Mouse (Mus musculus) ES-E14 (cell line): Measurements from ENCODE around the gene Ddx21. TPM values are rescaled to one million over a fixed set of nuclear protein-coding genes. Genes with fewer than 3 reads are reported as not detected.

Experiments used
- DNase-seq: peaks from one replicate; pipeline ENCODE4 v3.0.0-alpha.2; 2013; ENCODE audit warnings: low read depth, low spot score
- H3K27ac ChIP-seq: 2 replicates; pipeline ENCODE4 v1.5.1; 2012; ENCODE audit warnings: low read depth, mild to moderate bottlenecking, low read length, moderate library complexity, mixed read lengths; ENCODE audit not compliant: poor library complexity, insufficient read depth, severe bottlenecking
- H3K36me3 ChIP-seq: 2 replicates; pipeline ENCODE4 v1.6.1; 2012; ENCODE audit warnings: mild to moderate bottlenecking, low read length, moderate library complexity, mixed read lengths; ENCODE audit not compliant: control insufficient read depth, poor library complexity, insufficient read depth, severe bottlenecking
- H3K4me1 ChIP-seq, 2 experiments: fragments of 150-350 bp in 1 of 2; sonication (generic) in 1 of 2; 2 replicates each; pipeline ENCODE4 v1.6.1; 2012; ENCODE audit warnings: low read length in 2 of 2, mild to moderate bottlenecking in 1 of 2, mixed read lengths in 1 of 2; ENCODE audit not compliant: control insufficient read depth in 2 of 2, insufficient read depth in 2 of 2, poor library complexity in 1 of 2
- H3K4me3 ChIP-seq, 2 experiments: fragments of 150-350 bp in 1 of 2; sonication (generic) in 1 of 2; 2 replicates each; pipeline ENCODE4 v1.5.1; 2012; ENCODE audit warnings: low read length in 2 of 2, low read depth in 1 of 2, mild to moderate bottlenecking in 1 of 2, mixed read lengths in 1 of 2; ENCODE audit not compliant: insufficient read depth in 1 of 2, poor library complexity in 1 of 2, severe bottlenecking in 1 of 2
- H3K9ac ChIP-seq: 2 replicates; pipeline ENCODE4 v1.6.1; 2012; ENCODE audit warnings: low read depth, mild to moderate bottlenecking, low read length, mixed read lengths; ENCODE audit not compliant: poor library complexity, insufficient read depth, severe bottlenecking
- H3K9me3 ChIP-seq: fragments of 150-350 bp; sonication (generic); 2 replicates; pipeline ENCODE4 v1.6.1; 2012; ENCODE audit warnings: low read depth, mild to moderate bottlenecking, low read length; ENCODE audit not compliant: control insufficient read depth, insufficient read depth
- CHD2 ChIP-seq: IDR thresholded peaks from 2 replicates; pipeline ENCODE4 v1.6.1; 2014; ENCODE audit warnings: mild to moderate bottlenecking, low read depth, low read length, inconsistent platforms
- HCFC1 ChIP-seq: IDR thresholded peaks from 2 replicates; pipeline ENCODE4 v1.6.1; 2012; ENCODE audit warnings: low read length, inconsistent platforms, borderline replicate concordance; ENCODE audit not compliant: insufficient read depth
- MAFK ChIP-seq: IDR thresholded peaks from 2 replicates; pipeline ENCODE4 v1.6.1; 2014; ENCODE audit warnings: mild to moderate bottlenecking, low read depth, low read length, inconsistent platforms; ENCODE audit not compliant: insufficient read depth
- ZC3H11A ChIP-seq: IDR thresholded peaks from 2 replicates; pipeline ENCODE4 v1.6.1; 2012; ENCODE audit warnings: low read depth, mild to moderate bottlenecking, inconsistent platforms, low read length, borderline replicate concordance
- ZNF384 ChIP-seq: IDR thresholded peaks from 2 replicates; pipeline ENCODE4 v1.6.1; 2012; ENCODE audit warnings: low read depth, low read length, inconsistent platforms
- in situ Hi-C, 2 experiments: fragments of 600-800 bp; cut with MboI; formaldehyde crosslinking; loops; one replicate each; pipeline ENCODE4 v1.15.1; 2025; ENCODE audit warnings: low sequenced_read_pairs in 2 of 2, inconsistent platforms in 1 of 2; ENCODE audit not compliant: unreplicated experiment in 2 of 2
- total RNA-seq: library from RNA; depleted of rRNA; stranded (reverse); fragments of 300-350 nt; gene quantifications from 2 replicates; pipeline ENCODE4 v1.2.3, GENCODE M21; 2012

Gene Ddx21
- total RNA-seq, 1 experiment, result 185 TPM

GRCm38 (mm10) chr10:62546441-62546840 is 55.6 kb downstream of the Ddx21 start:
- no peak overlapping the region for H3K9ac ChIP-seq
- no peak for TF ChIP-seq MAFK
- H3K9me3 ChIP-seq, result no peaks in the 10 kb centered on the region
- H3K27ac ChIP-seq, result no peak overlapping the region
- no peak for DNase-seq
- H3K4me1 ChIP-seq, result peaks cover 0 to 3% of the 10 kb centered on the region in 2 experiments; a peak in 1 of 4 replicates
- H3K4me3 ChIP-seq, result no peak overlapping the region
- H3K36me3 ChIP-seq, result no peaks in the 10 kb centered on the region
- in situ Hi-C loops, result no loop called here

- Histone ChIP-seq H3K27ac (no peak overlapping the region), H3K4me1 (peaks cover 0 to 3% of the 10 kb centered on the region in 2 experiments; a peak in 1 of 4 replicates), H3K9me3 (no peaks in the 10 kb centered on the region), H3K36me3 (no peaks in the 10 kb centered on the region), H3K4me3 (no peak overlapping the region), H3K9ac (no peak overlapping the region)
- in situ Hi-C loops, result no loop called here
- TF ChIP-seq CHD2, result no peak
- no peak for TF ChIP-seq MAFK
- TF ChIP-seq HCFC1, result no peak
- no peak for TF ChIP-seq ZNF384
- TF ChIP-seq ZC3H11A, result no peak
- DNase-seq, result no peak
Observed at GRCm38 (mm10) chr10:62545759-62546158, 56.3 kb downstream of the Ddx21 start.

- Histone ChIP-seq H3K9ac (no peak overlapping the region), H3K27ac (no peak overlapping the region), H3K36me3 (no peaks in the 10 kb centered on the region), H3K4me1 (peaks cover 0 to under 1% of the 10 kb centered on the region in 2 experiments; a peak in 1 of 4 replicates), H3K4me3 (no peak overlapping the region), H3K9me3 (no peaks in the 10 kb centered on the region)
- DNase-seq, result no peak
- in situ Hi-C loops, result no loop called here
- TF ChIP-seq ZNF384, result no peak
- TF ChIP-seq HCFC1, result no peak
- no peak for TF ChIP-seq ZC3H11A
- no peak for TF ChIP-seq MAFK
- TF ChIP-seq CHD2, result no peak
Observed at GRCm38 (mm10) chr10:62544316-62544715, 57.8 kb downstream of the Ddx21 start.

- Histone ChIP-seq H3K4me1 (no peaks in the 10 kb centered on the region), H3K9ac (no peak overlapping the region), H3K4me3 (no peak overlapping the region), H3K36me3 (no peaks in the 10 kb centered on the region), H3K27ac (no peak overlapping the region), H3K9me3 (no peaks in the 10 kb centered on the region)
- TF ChIP-seq ZNF384, result no peak
- TF ChIP-seq CHD2, result no peak
- TF ChIP-seq MAFK, result no peak
- TF ChIP-seq HCFC1, result no peak
- TF ChIP-seq ZC3H11A, result no peak
- in situ Hi-C loops, result no loop called here
- DNase-seq, result no peak
Observed at GRCm38 (mm10) chr10:62543399-62543808, 58.7 kb downstream of the Ddx21 start.

- H3K9ac ChIP-seq, result no peak overlapping the region
- TF ChIP-seq MAFK, result no peak
- no peak overlapping the region for H3K27ac ChIP-seq
- H3K9me3 ChIP-seq, result no peaks in the 10 kb centered on the region
- in situ Hi-C loops, result no loop called here
- no peaks in the 10 kb centered on the region for H3K36me3 ChIP-seq
- H3K4me1 ChIP-seq, result no peaks in the 10 kb centered on the region
- H3K4me3 ChIP-seq, result no peak overlapping the region
- DNase-seq, result no peak
Observed at GRCm38 (mm10) chr10:62542928-62543327, 59.2 kb downstream of the Ddx21 start.
